Comparison of ENCODE assay signal across 8 mouse cellular contexts in genomic region chr8:105965266-105965904, GRCm38 (mm10). TPM values are rescaled to one million over a fixed set of nuclear protein-coding genes. Genes with fewer than 3 reads are reported as not detected.
DNase-seq lines count a peak whose midpoint lies in the region; ATAC-seq and TF ChIP-seq lines count a peak whose summit lies in the region.

No protein-coding gene starts in this region.

- peak; percentile 67 for ATAC-seq in forebrain, embryonic 13.5 days
- ATAC-seq in hindbrain, embryonic 11.5 days (ENCODE audit: low FRiP score): peak; percentile 67
- ATAC-seq in monocyte, adult 5-6 weeks (replicated peaks; ENCODE audit: insufficient number of reproducible peaks, low FRiP score, low TSS enrichment, poor library complexity, severe bottlenecking): peak; percentile 28

- 2% methylated on average over 40 of the region's 40 CpGs for WGBS in forebrain, embryonic 13.5 days
- 3% methylated on average over 34 of the region's 40 CpGs for WGBS in hindbrain, embryonic 11.5 days
- 3% methylated on average over 40 of the region's 40 CpGs for WGBS in liver, adult 2 months

- TF ChIP-seq POLR2A in liver, adult 2 months (IDR thresholded peaks at IDR 0.05; ENCODE audit: extremely low read depth, insufficient read depth, low read length): no peak

- peak overlapping the region; percentile 78 for H3K4me2 ChIP-seq in forebrain, embryonic 13.5 days
- peak overlapping the region; percentile 75 for H3K4me2 ChIP-seq in hindbrain, embryonic 11.5 days (replicated peaks; ENCODE audit: low read depth, low read length)

- H3K4me3 ChIP-seq in E14TG2a.4 (replicated peaks; ENCODE audit: low read length): peak overlapping the region; percentile 94
- H3K4me3 ChIP-seq in forebrain, embryonic 13.5 days: peak overlapping the region; percentile 59
- H3K4me3 ChIP-seq in hindbrain, embryonic 11.5 days (ENCODE audit: low read depth, low read length): peak overlapping the region; percentile 56
- H3K4me3 ChIP-seq in liver, adult 2 months (ENCODE audit: insufficient read depth, low read depth, low read length): peak overlapping the region; percentile 91

- H3K27ac ChIP-seq in forebrain, embryonic 13.5 days: no peak overlapping the region; the same call in 1 of the 2 replicates
- H3K27ac ChIP-seq in hindbrain, embryonic 11.5 days (ENCODE audit: low read depth, low read length): no peak overlapping the region
- peak overlapping the region; percentile 67 for H3K27ac ChIP-seq in liver, adult 2 months (replicated peaks; ENCODE audit: insufficient read depth, low read depth, low read length)

- peaks cover 9% of the 10 kb centered on the region for H3K36me3 ChIP-seq in E14TG2a.4 (ENCODE audit: insufficient read depth, low read length)
- no peaks in the 10 kb centered on the region for H3K36me3 ChIP-seq in forebrain, embryonic 13.5 days (ENCODE audit: poor library complexity, severe bottlenecking)
- no peaks in the 10 kb centered on the region for H3K36me3 ChIP-seq in hindbrain, embryonic 11.5 days (ENCODE audit: control insufficient read depth, insufficient read depth, low read length)
- no peaks in the 10 kb centered on the region for H3K36me3 ChIP-seq in liver, adult 2 months (ENCODE audit: control insufficient read depth, insufficient read depth, low read length)

- no peak for TF ChIP-seq CTCF in E14TG2a.4 (conservative IDR thresholded peaks at IDR 0.05; ENCODE audit: low read length)
- TF ChIP-seq CTCF in liver, adult 2 months (IDR thresholded peaks at IDR 0.05; ENCODE audit: low read depth, low read length): no peak

- peak overlapping the region; percentile 68 for H3K9ac ChIP-seq in forebrain, embryonic 13.5 days
- H3K9ac ChIP-seq in hindbrain, embryonic 11.5 days (ENCODE audit: low read depth, low read length): peak overlapping the region; percentile 62
- H3K9ac ChIP-seq in liver, adult 2 months (ENCODE audit: low read depth, low read length): peak overlapping the region; percentile 94

- DNase-seq in adrenal gland, adult 8-10 months: peak; percentile 44
- DNase-seq in hindbrain, embryonic 11.5 days (ENCODE audit: low spot score): peak; percentile 32
- DNase-seq in liver, adult 2 months (ENCODE audit: extremely low read depth, low read depth, low spot score): no peak
- peak; percentile 41 for DNase-seq in thymus, postnatal 0 days (ENCODE audit: low spot score)
- no peak for DNase-seq in left cerebral cortex, adult 18-20 months (ENCODE audit: low spot score in 2 of 2)

- peaks cover 20% of the 10 kb centered on the region; the same call in 1 of the 2 replicates for H3K79me2 ChIP-seq in liver, adult 2 months (ENCODE audit: control insufficient read depth, insufficient read depth, low read length)

- H3K4me1 ChIP-seq in E14TG2a.4 (replicated peaks; ENCODE audit: low read depth, low read length): peaks cover 87% of the 10 kb centered on the region
- H3K4me1 ChIP-seq in forebrain, embryonic 13.5 days: peaks cover 12% of the 10 kb centered on the region; the same call in 1 of the 2 replicates
- H3K4me1 ChIP-seq in hindbrain, embryonic 11.5 days (replicated peaks; ENCODE audit: control insufficient read depth, insufficient read depth, low read length): 0 out of 2 replicates have a peak, but pooled peaks cover 2% of the 10 kb centered on the region
- H3K4me1 ChIP-seq in liver, adult 2 months (ENCODE audit: control insufficient read depth, insufficient read depth, low read length): peaks cover 13% of the 10 kb centered on the region

- peaks cover 6% of the 10 kb centered on the region; the same call in 1 of the 2 replicates for H3K27me3 ChIP-seq in E14TG2a.4 (ENCODE audit: insufficient read depth, low read length)
- H3K27me3 ChIP-seq in forebrain, embryonic 13.5 days: peaks cover 46% of the 10 kb centered on the region
- peaks cover 22% of the 10 kb centered on the region for H3K27me3 ChIP-seq in hindbrain, embryonic 11.5 days (ENCODE audit: control insufficient read depth, insufficient read depth, low read length)
- no peaks in the 10 kb centered on the region for H3K27me3 ChIP-seq in liver, adult 2 months (ENCODE audit: control insufficient read depth, insufficient read depth, low read length)

- no peaks in the 10 kb centered on the region for H3K9me3 ChIP-seq in E14TG2a.4 (ENCODE audit: low read length)
- H3K9me3 ChIP-seq in forebrain, embryonic 13.5 days (replicated peaks): no peaks in the 10 kb centered on the region
- no peaks in the 10 kb centered on the region for H3K9me3 ChIP-seq in hindbrain, embryonic 11.5 days (ENCODE audit: control insufficient read depth, low read length)

RNA-seq across cellular contexts. Expression of gene Slc12a4, which starts 0.5 kb away (rescaled TPM):
- total RNA-seq in adrenal gland, adult 8-10 months (2022): 10 to 100 TPM; 46.2 to 86.2 (median 68.3) TPM
- polyA plus RNA-seq in forebrain, embryonic 13.5 days (2015; fragmentation: Nextera tagmentation; extraction: Ambion mirVana): 6.3 and 7.1 TPM in 2 replicates
- polyA plus RNA-seq in hindbrain, embryonic 11.5 days (2014; fragmentation: Nextera tagmentation; extraction: Ambion mirVana): 7.8 and 8.4 TPM in 2 replicates
- 10.8 and 14.2 TPM in 2 replicates for total RNA-seq in liver, adult 2 months (2014; rRNA removed)
- 10.7 and 16.0 TPM in 2 replicates for polyA plus RNA-seq in liver, adult 2 months (2012; rRNA removed)
- total RNA-seq in monocyte, adult 5-6 weeks (2017): 2.7 to 13.5 TPM (median 8.1 TPM) in 3 replicates
- 17.5 and 18.6 TPM in 2 replicates for polyA plus RNA-seq in thymus, postnatal 0 days (2015; fragmentation: Nextera tagmentation; extraction: Ambion mirVana)
- 10 to 100 TPM; 17.3 to 19.2 TPM for total RNA-seq in left cerebral cortex, adult 18-20 months (2021)

RNA-seq across cellular contexts. Expression of gene Dpep3, which starts 13.8 kb away (rescaled TPM):
- total RNA-seq in adrenal gland, adult 8-10 months (2022): not detected
- polyA plus RNA-seq in forebrain, embryonic 13.5 days (2015; fragmentation: Nextera tagmentation; extraction: Ambion mirVana): not detected in 2 replicates
- polyA plus RNA-seq in hindbrain, embryonic 11.5 days (2014; fragmentation: Nextera tagmentation; extraction: Ambion mirVana): not detected in 2 replicates
- total RNA-seq in liver, adult 2 months (2014; rRNA removed): not detected in 2 replicates
- not detected in 2 replicates for polyA plus RNA-seq in liver, adult 2 months (2012; rRNA removed)
- 0.96 to 1.7 TPM (median 0.97 TPM) in 3 replicates for total RNA-seq in monocyte, adult 5-6 weeks (2017)
- polyA plus RNA-seq in thymus, postnatal 0 days (2015; fragmentation: Nextera tagmentation; extraction: Ambion mirVana): not detected in 2 replicates
- total RNA-seq in left cerebral cortex, adult 18-20 months (2021): not detected

RNA-seq across cellular contexts. Expression of gene Lcat, which starts 22.2 kb away (rescaled TPM):
- total RNA-seq in adrenal gland, adult 8-10 months (2022): 1 to 10 TPM; 1.1 to 3.1 (median 2.2) TPM
- 0.61 and 0.69 TPM in 2 replicates for polyA plus RNA-seq in forebrain, embryonic 13.5 days (2015; fragmentation: Nextera tagmentation; extraction: Ambion mirVana)
- 0.54 and 0.73 TPM in 2 replicates for polyA plus RNA-seq in hindbrain, embryonic 11.5 days (2014; fragmentation: Nextera tagmentation; extraction: Ambion mirVana)
- total RNA-seq in liver, adult 2 months (2014; rRNA removed): 215 and 324 TPM in 2 replicates
- 919 and 969 TPM in 2 replicates for polyA plus RNA-seq in liver, adult 2 months (2012; rRNA removed)
- not detected in 3 replicates for total RNA-seq in monocyte, adult 5-6 weeks (2017)
- polyA plus RNA-seq in thymus, postnatal 0 days (2015; fragmentation: Nextera tagmentation; extraction: Ambion mirVana): 0.40 and 0.62 TPM in 2 replicates
- 10 to 100 TPM; 22.8 to 26.4 TPM for total RNA-seq in left cerebral cortex, adult 18-20 months (2021)

RNA-seq across cellular contexts. Expression of gene Dus2, which starts 25.8 kb away (rescaled TPM):
- 10 to 100 TPM; 16.1 to 26.6 (median 22.3) TPM for total RNA-seq in adrenal gland, adult 8-10 months (2022)
- polyA plus RNA-seq in forebrain, embryonic 13.5 days (2015; fragmentation: Nextera tagmentation; extraction: Ambion mirVana): 19.0 and 20.6 TPM in 2 replicates
- 16.4 and 22.0 TPM in 2 replicates for polyA plus RNA-seq in hindbrain, embryonic 11.5 days (2014; fragmentation: Nextera tagmentation; extraction: Ambion mirVana)
- 5.7 and 6.8 TPM in 2 replicates for total RNA-seq in liver, adult 2 months (2014; rRNA removed)
- polyA plus RNA-seq in liver, adult 2 months (2012; rRNA removed): 5.6 and 7.1 TPM in 2 replicates
- 4.4 to 16.1 TPM (median 14.3 TPM) in 3 replicates for total RNA-seq in monocyte, adult 5-6 weeks (2017)
- polyA plus RNA-seq in thymus, postnatal 0 days (2015; fragmentation: Nextera tagmentation; extraction: Ambion mirVana): 25.6 TPM in 2 replicates
- 10 to 100 TPM; 18.9 to 19.2 TPM for total RNA-seq in left cerebral cortex, adult 18-20 months (2021)

RNA-seq across cellular contexts. Expression of gene Psmb10, which starts 27.1 kb away (rescaled TPM):
- 100 to 1,000 TPM in 1 of 4 experiments, 10 to 100 TPM in 3; 66.8 to 110 (median 68.4) TPM for total RNA-seq in adrenal gland, adult 8-10 months (2022)
- 29.0 and 29.1 TPM in 2 replicates for polyA plus RNA-seq in forebrain, embryonic 13.5 days (2015; fragmentation: Nextera tagmentation; extraction: Ambion mirVana)
- polyA plus RNA-seq in hindbrain, embryonic 11.5 days (2014; fragmentation: Nextera tagmentation; extraction: Ambion mirVana): 21.6 and 24.6 TPM in 2 replicates
- total RNA-seq in liver, adult 2 months (2014; rRNA removed): 86.8 and 109 TPM in 2 replicates
- 122 and 139 TPM in 2 replicates for polyA plus RNA-seq in liver, adult 2 months (2012; rRNA removed)
- 98.5 to 154 TPM (median 99.0 TPM) in 3 replicates for total RNA-seq in monocyte, adult 5-6 weeks (2017)
- polyA plus RNA-seq in thymus, postnatal 0 days (2015; fragmentation: Nextera tagmentation; extraction: Ambion mirVana): 385 and 398 TPM in 2 replicates
- 10 to 100 TPM; 92.9 to 93.3 TPM for total RNA-seq in left cerebral cortex, adult 18-20 months (2021)

Comparison
In these comparisons a context has a peak if more than half of its experiments do, and no peak if none do; other contexts are left out.
1. DNase-seq: peak in adrenal gland, adult 8-10 months (single experiment), hindbrain, embryonic 11.5 days (single experiment) and thymus, postnatal 0 days (single experiment); none in liver, adult 2 months (single experiment) and left cerebral cortex, adult 18-20 months (0 of 2).
2. RNA of gene Lcat, which starts 22.2 kb away (total RNA-seq): 215 to 324 TPM in liver, adult 2 months and 22.8 to 26.4 TPM in left cerebral cortex, adult 18-20 months; 1.1 to 3.1 TPM in adrenal gland, adult 8-10 months and not detected in monocyte, adult 5-6 weeks; every median in the first group is over 4 times any median in the second.
3. Peak in every context shown above with its lines, with median percentiles within 50 percentile points of each other: H3K4me3 ChIP-seq, ATAC-seq and H3K9ac ChIP-seq.